Mouse (Mus musculus) liver, embryonic 12.5 days (tissue): ENCODE results near the gene Mia3. TPM values are rescaled to one million over a fixed set of nuclear protein-coding genes. Genes with fewer than 3 reads are reported as not detected.
"Not testable (repeated sequence)": the region's sequence is repeated elsewhere in the genome, so short reads cannot be mapped to it uniquely, and the experiment has no call there.

Experiments used
- ATAC-seq: fragments of 200-750 bp; cut with Nextera tagmentation; 2 replicates; pipeline ENCODE4 v1.8.0; 2017; ENCODE audit warnings: moderate number of reproducible peaks, mild to moderate bottlenecking, moderate library complexity
- H3K27ac ChIP-seq: fragments of 300-500 bp; sonication (generic); 2 replicates; pipeline ENCODE4 v1.5.1; 2016; ENCODE audit warnings: mild to moderate bottlenecking
- H3K27me3 ChIP-seq: fragments of 300-500 bp; sonication (generic); replicated peaks from 2 replicates; pipeline ENCODE4 v1.6.1; 2016; ENCODE audit warnings: mild to moderate bottlenecking, moderate library complexity
- H3K36me3 ChIP-seq: fragments of 300-500 bp; sonication (generic); 2 replicates; pipeline ENCODE4 v1.6.1; 2016; ENCODE audit warnings: mild to moderate bottlenecking, moderate library complexity
- H3K4me1 ChIP-seq: fragments of 300-500 bp; sonication (generic); 2 replicates; pipeline ENCODE4 v1.6.1; 2016
- H3K4me2 ChIP-seq: fragments of 300-500 bp; sonication (generic); 2 replicates; pipeline ENCODE4 v1.6.1; 2016; ENCODE audit warnings: mild to moderate bottlenecking, moderate library complexity
- H3K4me3 ChIP-seq: fragments of 300-500 bp; sonication (generic); 2 replicates; pipeline ENCODE4 v1.5.1; 2016; ENCODE audit warnings: mild to moderate bottlenecking, moderate library complexity
- H3K9ac ChIP-seq: fragments of 300-500 bp; sonication (generic); 2 replicates; pipeline ENCODE4 v1.6.1; 2016; ENCODE audit warnings: mild to moderate bottlenecking, moderate library complexity
- H3K9me3 ChIP-seq: fragments of 300-500 bp; sonication (generic); replicated peaks from 2 replicates; pipeline ENCODE4 v1.6.1; 2016; ENCODE audit warnings: mild to moderate bottlenecking, moderate library complexity
- WGBS: fragments of 180-500 bp; shearing (Covaris S2); methylation state at CpG from one replicate; pipeline ENCODE4 v1.1.7; 2016; ENCODE audit not compliant: insufficient replicate concordance; 5-methylcytosine and 5-hydroxymethylcytosine counted together
- polyA plus RNA-seq: library from polyadenylated mRNA; unstranded; fragments of >200 nt; fragmentation: Nextera tagmentation; extraction: Ambion mirVana; gene quantifications from 2 replicates; pipeline ENCODE4 v1.2.1, GENCODE M21; 2016

Gene Mia3
- polyA plus RNA-seq, 1 experiment from 2014 or later: 48.0 TPM

GRCm38 (mm10) chr1:183327171-183327570, 42.2 kb downstream of the Mia3 start:
- H3K4me2 ChIP-seq: no peak overlapping the region
- H3K27me3 ChIP-seq: no peaks in the 10 kb centered on the region
- H3K4me3 ChIP-seq: no peak overlapping the region
- WGBS: 88% methylated on average over 8 of the region's 8 CpGs
- peaks cover 93% of the 10 kb centered on the region for H3K36me3 ChIP-seq
- no peak overlapping the region for H3K9ac ChIP-seq
- peaks cover 3% of the 10 kb centered on the region; the same call in 1 of the 2 replicates for H3K9me3 ChIP-seq
- H3K4me1 ChIP-seq: no peaks in the 10 kb centered on the region
- no peak for ATAC-seq
- no peak overlapping the region for H3K27ac ChIP-seq

DNA sequence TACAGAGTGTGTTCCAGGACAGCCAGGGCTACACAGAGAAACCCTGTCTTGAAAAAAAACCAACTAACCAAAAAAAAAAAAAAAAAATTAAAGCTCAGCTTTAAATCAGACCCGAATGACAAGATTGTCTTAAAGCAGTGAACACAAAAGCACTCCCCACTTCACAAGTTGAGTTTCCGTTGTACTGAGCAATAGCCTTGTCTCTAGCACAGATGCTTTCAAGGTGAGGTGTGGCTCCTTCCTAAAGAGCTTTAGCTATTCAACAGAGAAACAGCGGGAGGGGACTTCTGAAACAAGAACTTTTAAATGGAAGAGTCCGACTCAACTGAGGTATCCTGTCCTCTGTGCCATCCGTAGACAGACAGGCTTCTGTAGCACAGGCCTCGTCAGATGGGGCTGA, 44.9 kb downstream of the Mia3 start:
- Histone ChIP-seq H3K36me3 (peaks cover 92% of the 10 kb centered on the region), H3K9me3 (peaks cover 3% of the 10 kb centered on the region; the same call in 1 of the 2 replicates), H3K4me1 (no peaks in the 10 kb centered on the region), H3K4me2 (no peak overlapping the region), H3K4me3 (no peak overlapping the region), H3K27ac (no peak overlapping the region), H3K27me3 (no peaks in the 10 kb centered on the region), H3K9ac (no peak overlapping the region)
- WGBS: 91% methylated on average over 6 of the region's 6 CpGs
- ATAC-seq: no peak

DNA sequence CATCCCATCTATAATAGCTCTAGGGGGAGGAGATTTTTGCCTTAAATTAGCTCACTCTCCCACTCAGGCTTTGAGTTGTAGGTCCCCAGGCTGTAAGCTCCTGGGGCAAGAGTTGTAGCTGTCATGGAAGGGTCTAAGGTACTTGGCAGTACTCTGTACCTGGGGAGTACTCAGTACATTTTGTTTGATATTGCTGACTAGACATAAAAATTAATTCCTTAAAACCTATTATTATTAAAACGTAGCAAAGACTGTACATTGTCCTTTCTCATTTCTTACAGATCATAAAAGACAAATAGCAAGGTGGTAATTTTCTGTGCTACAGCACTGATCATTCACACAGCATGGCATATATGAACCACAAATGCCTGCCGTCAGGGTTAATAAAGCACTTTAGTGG, 45.4 kb downstream of the Mia3 start:
- no peak for ATAC-seq

GRCm38 (mm10) chr1:183322496-183322895, 46.9 kb downstream of the Mia3 start:
- 72% methylated on average over 5 of the region's 5 CpGs for WGBS

More for the DNA sequence above, 45.4 kb downstream of the Mia3 start:
- Histone ChIP-seq H3K9ac (no peak overlapping the region), H3K4me2 (no peak overlapping the region), H3K27me3 (no peaks in the 10 kb centered on the region), H3K36me3 (peaks cover 92% of the 10 kb centered on the region), H3K4me3 (no peak overlapping the region), H3K9me3 (peaks cover 3% of the 10 kb centered on the region; the same call in 1 of the 2 replicates), H3K27ac (no peak overlapping the region), H3K4me1 (no peaks in the 10 kb centered on the region)
- WGBS: 86% methylated on average over 2 of the region's 2 CpGs

GRCm38 (mm10) chr1:183320708-183321107, 48.6 kb downstream of the Mia3 start:
- H3K36me3 ChIP-seq: peaks cover 87% of the 10 kb centered on the region
- ATAC-seq: no peak
- no peak overlapping the region for H3K9ac ChIP-seq
- H3K4me1 ChIP-seq: no peaks in the 10 kb centered on the region
- no peaks in the 10 kb centered on the region for H3K27me3 ChIP-seq
- no peak overlapping the region for H3K27ac ChIP-seq
- H3K4me3 ChIP-seq: no peak overlapping the region
- no peak overlapping the region for H3K4me2 ChIP-seq
- 53% methylated on average over 3 of the region's 3 CpGs for WGBS
- peaks cover 3% of the 10 kb centered on the region; the same call in 1 of the 2 replicates for H3K9me3 ChIP-seq

More at GRCm38 (mm10) chr1:183322496-183322895, 46.9 kb downstream of the Mia3 start:
- ATAC-seq, H3K4me3 ChIP-seq, H3K4me1 ChIP-seq, H3K4me2 ChIP-seq, H3K9me3 ChIP-seq, H3K9ac ChIP-seq, H3K27ac ChIP-seq, H3K27me3 ChIP-seq: not testable (repeated sequence)
- peaks cover 87% of the 10 kb centered on the region for H3K36me3 ChIP-seq

- Histone ChIP-seq H3K36me3 (peaks cover 85% of the 10 kb centered on the region), H3K4me1 (no peaks in the 10 kb centered on the region), H3K4me2 (no peak overlapping the region), H3K27ac (no peak overlapping the region), H3K27me3 (no peaks in the 10 kb centered on the region), H3K4me3 (no peak overlapping the region), H3K9ac (no peak overlapping the region), H3K9me3 (no peaks in the 10 kb centered on the region)
- 72% methylated on average over 2 of the region's 2 CpGs for WGBS
- no peak for ATAC-seq
Observed at GRCm38 (mm10) chr1:183315783-183316182, 53.6 kb downstream of the Mia3 start.

GRCm38 (mm10) chr1:183312076-183312475, 57.3 kb downstream of the Mia3 start:
- no peak overlapping the region for H3K9ac ChIP-seq
- ATAC-seq: no peak
- no peaks in the 10 kb centered on the region for H3K4me1 ChIP-seq
- H3K4me2 ChIP-seq: no peak overlapping the region
- no peaks in the 10 kb centered on the region for H3K9me3 ChIP-seq
- no peak overlapping the region for H3K27ac ChIP-seq
- 79% methylated on average over 2 of the region's 2 CpGs for WGBS
- no peak overlapping the region for H3K4me3 ChIP-seq
- H3K27me3 ChIP-seq: no peaks in the 10 kb centered on the region
- peaks cover 83% of the 10 kb centered on the region for H3K36me3 ChIP-seq

DNA sequence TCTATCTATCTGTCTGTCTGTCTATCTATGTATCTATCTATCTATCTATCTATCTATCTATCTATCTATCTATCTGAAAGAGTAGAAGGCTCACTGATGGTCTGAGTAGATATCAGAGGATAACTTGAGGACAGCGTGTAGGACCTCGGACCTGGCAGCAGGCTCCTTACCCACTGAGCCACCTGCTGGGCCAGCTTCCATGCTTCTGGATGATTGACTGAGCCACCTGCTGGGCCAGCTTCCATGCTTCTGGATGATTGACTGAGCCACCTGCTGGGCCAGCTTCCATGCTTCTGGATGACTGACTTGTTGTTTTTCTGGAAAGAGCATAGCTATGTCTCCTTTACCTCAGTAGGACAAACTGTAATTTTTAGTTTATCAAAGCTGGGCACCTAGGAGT, 59.8 kb downstream of the Mia3 start:
- not testable (repeated sequence) for H3K4me2 ChIP-seq
- H3K36me3 ChIP-seq: peaks cover 72% of the 10 kb centered on the region

GRCm38 (mm10) chr1:183308476-183308875, 60.9 kb downstream of the Mia3 start:
- Histone ChIP-seq H3K4me3 (no peak overlapping the region), H3K4me1 (no peaks in the 10 kb centered on the region), H3K9ac (no peak overlapping the region), H3K4me2 (no peak overlapping the region), H3K36me3 (peaks cover 62% of the 10 kb centered on the region), H3K27ac (no peak overlapping the region), H3K9me3 (no peaks in the 10 kb centered on the region), H3K27me3 (no peaks in the 10 kb centered on the region)
- no peak for ATAC-seq
- 83% methylated on average over 1 of the region's 1 CpGs for WGBS

More for the DNA sequence above, 59.8 kb downstream of the Mia3 start:
- ATAC-seq, H3K27me3 ChIP-seq, H3K4me3 ChIP-seq, H3K27ac ChIP-seq, H3K9me3 ChIP-seq, H3K4me1 ChIP-seq, H3K9ac ChIP-seq: not testable (repeated sequence)
- WGBS: 91% methylated on average over 2 of the region's 2 CpGs

DNA sequence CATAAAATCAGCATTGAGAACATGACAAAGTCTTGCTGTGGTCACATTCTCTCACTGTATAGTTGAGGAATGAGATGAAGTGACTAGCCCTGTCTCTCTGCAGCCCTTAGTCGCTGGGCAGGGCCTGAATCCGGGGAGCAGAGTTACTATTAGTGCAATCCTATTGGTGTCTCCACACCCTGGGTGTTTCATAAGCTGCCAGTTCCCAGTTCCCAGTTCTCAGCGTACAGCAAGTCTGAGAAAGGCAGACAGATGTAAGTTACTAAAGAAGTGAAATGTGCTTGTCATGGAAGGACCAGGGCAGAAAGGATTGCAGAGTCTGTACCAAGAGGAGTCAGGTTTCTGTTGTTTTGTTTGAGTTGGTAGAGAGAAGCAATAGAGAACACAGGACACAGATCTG, 61.8 kb downstream of the Mia3 start:
- Histone ChIP-seq H3K4me2 (no peak overlapping the region), H3K9ac (no peak overlapping the region), H3K36me3 (peaks cover 54% of the 10 kb centered on the region), H3K27me3 (no peaks in the 10 kb centered on the region), H3K4me3 (no peak overlapping the region), H3K9me3 (no peaks in the 10 kb centered on the region), H3K4me1 (no peaks in the 10 kb centered on the region), H3K27ac (no peak overlapping the region)
- ATAC-seq: no peak
- 76% methylated on average over 3 of the region's 3 CpGs for WGBS

GRCm38 (mm10) chr1:183299161-183299560, 70.2 kb downstream of the Mia3 start:
- no peak for ATAC-seq
- H3K4me1 ChIP-seq: peaks cover 8% of the 10 kb centered on the region; the same call in 1 of the 2 replicates
- no peak overlapping the region for H3K4me3 ChIP-seq
- no peaks in the 10 kb centered on the region for H3K9me3 ChIP-seq
- H3K9ac ChIP-seq: no peak overlapping the region
- WGBS: 79% methylated on average over 6 of the region's 6 CpGs
- no peaks in the 10 kb centered on the region for H3K27me3 ChIP-seq
- H3K36me3 ChIP-seq: peaks cover under 1% of the 10 kb centered on the region; the same call in 1 of the 2 replicates
- H3K27ac ChIP-seq: no peak overlapping the region
- no peak overlapping the region for H3K4me2 ChIP-seq

- peak overlapping the region; percentile 69 for H3K4me2 ChIP-seq
- peak overlapping the region; percentile 65 for H3K4me3 ChIP-seq
- no peaks in the 10 kb centered on the region for H3K27me3 ChIP-seq
- under 1% methylated on average over 20 of the region's 20 CpGs for whole genome bisulfite sequencing
- peaks cover 8% of the 10 kb centered on the region; the same call in 1 of the 2 replicates for H3K4me1 ChIP-seq
- H3K9me3 ChIP-seq: no peaks in the 10 kb centered on the region
- H3K36me3 ChIP-seq: peaks cover 12% of the 10 kb centered on the region
- peak; percentile 59 for ATAC-seq
- H3K9ac ChIP-seq: peak overlapping the region; percentile 74
- H3K27ac ChIP-seq: peak overlapping the region; percentile 81
Observed at GRCm38 (mm10) chr1:183297886-183298489, 71.4 kb downstream of the Mia3 start.
